Mouse (Mus musculus): ENCODE measurements at regions not wholly inside any gene's neighbourhood (a gene's known extent, or its start where the extent isn't known, plus 50 kb on each side); places are given as distances from the start of the nearest gene placed in this dataset.

GRCm38 (mm10) chr17:61696717-61697116 lies 1184.4 kb downstream of the Efna5 start:
- no peak for DNase-seq (ENCODE audit: low spot score in 2 of 2)

- DNase-seq (ENCODE audit: low spot score in 2 of 2), result no peak
These were observed 1194.8 kb downstream of the Efna5 start for GRCm38 (mm10) chr17:61686325-61686724.

- DNase-seq (ENCODE audit: low spot score in 2 of 2), result no peak
These were observed 1196.6 kb downstream of the Efna5 start for GRCm38 (mm10) chr17:61684524-61684923.

GRCm38 (mm10) chr17:61670651-61671050 lies 1210.5 kb downstream of the Efna5 start:
- no peak for DNase-seq (ENCODE audit: low spot score in 2 of 2)

GRCm38 (mm10) chr17:61667428-61667827 lies 1213.7 kb downstream of the Efna5 start:
- DNase-seq (ENCODE audit: low spot score in 2 of 2), result no peak

- no peak for DNase-seq (ENCODE audit: low spot score in 2 of 2)
These were observed 1216.2 kb downstream of the Efna5 start for GRCm38 (mm10) chr17:61664926-61665325.

- DNase-seq (ENCODE audit: low spot score in 2 of 2), result peak in 1 of 2 experiments; percentile 1
These were observed 1233.5 kb downstream of the Efna5 start for GRCm38 (mm10) chr17:61647576-61647975.

- no peak for DNase-seq (ENCODE audit: low spot score in 2 of 2)
These were observed 1272.8 kb downstream of the Efna5 start for GRCm38 (mm10) chr17:61608286-61608685.

GRCm38 (mm10) chr17:61606729-61607481 lies 1274.2 kb downstream of the Efna5 start:
- DNase-seq (ENCODE audit: low spot score in 2 of 2), result peak; percentile 1 to 2

GRCm38 (mm10) chr17:61604246-61604645 lies 1276.9 kb downstream of the Efna5 start:
- DNase-seq (ENCODE audit: low spot score in 2 of 2), result no peak

GRCm38 (mm10) chr17:61589255-61589654 lies 1291.9 kb downstream of the Efna5 start:
- no peak for DNase-seq (ENCODE audit: low spot score in 2 of 2)

GRCm38 (mm10) chr17:61578895-61579294 lies 1302.2 kb downstream of the Efna5 start:
- DNase-seq (ENCODE audit: low spot score in 2 of 2), result no peak

- DNase-seq (ENCODE audit: low spot score in 2 of 2), result no peak
These were observed 1310.2 kb downstream of the Efna5 start for GRCm38 (mm10) chr17:61570933-61571332.
